Mouse (Mus musculus): Measurements from ENCODE around the gene Sema3f. TPM values are rescaled to one million over a fixed set of nuclear protein-coding genes. Genes with fewer than 3 reads are reported as not detected.

The Sema3f gene
- polyA plus RNA-seq, 1 experiment from 2014 or later = 30.2 TPM

DNA sequence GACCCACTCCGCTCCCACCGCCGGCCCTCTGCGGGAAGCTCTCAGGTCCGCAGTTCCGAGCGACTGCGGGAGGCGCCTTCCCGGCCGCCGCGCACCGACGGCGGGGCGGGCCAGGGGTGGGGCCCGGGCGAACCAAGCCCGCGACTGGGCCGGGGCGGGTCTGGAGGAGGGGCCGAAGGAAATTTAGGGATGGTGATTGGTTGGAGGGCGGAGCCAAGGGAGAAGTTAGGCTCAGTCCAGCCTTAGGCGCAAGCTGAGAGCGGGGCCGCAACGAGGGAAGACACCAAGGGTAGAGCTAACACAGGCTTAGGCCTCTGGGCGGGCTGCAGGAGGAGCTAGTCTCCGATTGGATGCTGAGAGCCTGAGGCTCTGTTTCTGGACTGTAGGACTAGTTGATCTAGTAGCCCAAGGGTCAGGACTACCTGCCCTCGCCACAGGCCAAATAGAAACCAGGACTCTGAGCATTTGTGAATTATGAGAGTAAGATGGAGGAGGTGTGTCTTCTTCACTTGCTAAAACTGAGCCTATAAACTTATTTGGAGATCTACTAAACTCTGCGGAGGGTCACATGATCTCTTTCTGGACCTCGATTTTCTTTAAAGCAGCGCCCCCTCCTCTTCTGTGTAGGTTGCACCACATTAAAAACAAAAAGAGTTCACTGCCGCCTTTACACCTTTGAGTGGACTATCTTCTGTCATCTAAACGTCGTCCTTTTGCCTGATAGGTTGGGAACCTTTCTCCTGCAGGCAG, 74.8 kb downstream of the Sema3f start, which contains the start of gene Gnai2:
Gene Gnai2, minus strand, starts transcription at position 89 of the 750 bp plus-strand sequence.
- H3K9ac ChIP-seq (replicated peaks; ENCODE audit: low read depth, low read length) = peak within 1 kb of the TSS; percentile 89
- peak; percentile 97 for ATAC-seq (ENCODE audit: insufficient number of reproducible peaks, insufficient read depth, low FRiP score, low read depth)
- no peaks in the 10 kb centered on the region for H3K27me3 ChIP-seq (ENCODE audit: control insufficient read depth, insufficient read depth, low read length)
- 2% methylated on average over 38 of the region's 38 CpGs for WGBS
- H3K9me3 ChIP-seq (ENCODE audit: control insufficient read depth, low read depth, low read length) = no peaks in the 10 kb centered on the region
- peak within 1 kb of the TSS; percentile 95 for H3K27ac ChIP-seq (ENCODE audit: low read length)
- H3K4me3 ChIP-seq (ENCODE audit: low read depth, low read length) = peak within 1 kb of the TSS; percentile 85
- H3K4me2 ChIP-seq (replicated peaks; ENCODE audit: low read depth, low read length) = peak within 1 kb of the TSS; percentile 95
- H3K36me3 ChIP-seq (ENCODE audit: control insufficient read depth, insufficient read depth, low read length) = no peaks in the 10 kb centered on the region
- peaks cover 29% of the 10 kb centered on the region for H3K4me1 ChIP-seq (ENCODE audit: control insufficient read depth, insufficient read depth, low read length)

DNA sequence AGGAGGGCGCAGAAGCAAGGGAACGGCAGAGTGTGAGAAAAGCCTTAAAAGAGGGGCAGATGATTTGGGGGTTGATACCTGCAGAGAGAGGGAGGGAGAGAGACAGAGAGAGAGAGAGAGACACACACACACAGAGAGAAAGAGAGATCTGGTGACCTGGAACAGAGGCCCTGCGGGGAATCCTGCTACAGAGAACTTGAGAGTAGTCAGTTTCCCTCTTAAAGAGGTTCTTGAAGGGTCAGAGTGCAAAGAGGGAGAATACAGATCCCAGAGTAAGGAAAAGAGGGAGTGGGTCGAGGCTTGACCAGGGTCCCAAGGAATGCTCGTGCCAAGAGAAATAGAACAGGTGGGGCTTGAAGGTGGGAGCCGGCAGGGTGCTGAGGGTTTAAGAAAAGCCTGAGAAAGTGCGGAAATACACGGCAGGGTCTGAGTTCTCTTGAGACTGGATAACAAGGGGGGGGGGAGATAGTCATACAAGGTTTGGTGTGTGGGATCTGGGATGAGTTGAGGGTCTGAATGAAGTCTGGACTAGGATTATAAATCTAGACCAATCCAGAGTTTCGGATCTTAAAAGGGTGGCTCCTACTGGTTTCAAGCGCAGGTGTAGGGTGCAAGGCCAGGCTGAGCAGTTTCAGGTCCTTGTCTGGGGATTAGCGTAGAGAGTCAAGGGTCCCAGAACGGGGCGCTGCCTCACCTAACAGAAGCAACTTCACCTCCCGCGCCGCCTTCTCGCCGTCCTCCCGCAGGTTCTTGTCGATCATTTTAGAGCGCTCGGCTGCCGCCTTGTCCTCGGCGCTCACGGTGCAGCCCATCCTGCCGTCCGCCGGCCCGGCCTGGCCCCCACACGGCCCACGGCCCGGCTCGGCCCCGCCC, 75.6 kb downstream of the Sema3f start:
- 0 out of 2 replicates have a peak, but pooled peaks have one; percentile 0 for ATAC-seq (ENCODE audit: insufficient number of reproducible peaks, insufficient read depth, low FRiP score, low read depth)
- under 1% methylated on average over 35 of the region's 35 CpGs for WGBS
- no peaks in the 10 kb centered on the region for H3K9me3 ChIP-seq (ENCODE audit: control insufficient read depth, low read depth, low read length)
- H3K4me2 ChIP-seq (replicated peaks; ENCODE audit: low read depth, low read length) = peak overlapping the region; percentile 95
- no peaks in the 10 kb centered on the region for H3K27me3 ChIP-seq (ENCODE audit: control insufficient read depth, insufficient read depth, low read length)
- peak overlapping the region; percentile 95 for H3K27ac ChIP-seq (ENCODE audit: low read length)
- peak overlapping the region; percentile 89 for H3K9ac ChIP-seq (replicated peaks; ENCODE audit: low read depth, low read length)
- peak overlapping the region; percentile 85 for H3K4me3 ChIP-seq (ENCODE audit: low read depth, low read length)
- H3K4me1 ChIP-seq (ENCODE audit: control insufficient read depth, insufficient read depth, low read length) = peaks cover 38% of the 10 kb centered on the region
- H3K36me3 ChIP-seq (ENCODE audit: control insufficient read depth, insufficient read depth, low read length) = no peaks in the 10 kb centered on the region

DNA sequence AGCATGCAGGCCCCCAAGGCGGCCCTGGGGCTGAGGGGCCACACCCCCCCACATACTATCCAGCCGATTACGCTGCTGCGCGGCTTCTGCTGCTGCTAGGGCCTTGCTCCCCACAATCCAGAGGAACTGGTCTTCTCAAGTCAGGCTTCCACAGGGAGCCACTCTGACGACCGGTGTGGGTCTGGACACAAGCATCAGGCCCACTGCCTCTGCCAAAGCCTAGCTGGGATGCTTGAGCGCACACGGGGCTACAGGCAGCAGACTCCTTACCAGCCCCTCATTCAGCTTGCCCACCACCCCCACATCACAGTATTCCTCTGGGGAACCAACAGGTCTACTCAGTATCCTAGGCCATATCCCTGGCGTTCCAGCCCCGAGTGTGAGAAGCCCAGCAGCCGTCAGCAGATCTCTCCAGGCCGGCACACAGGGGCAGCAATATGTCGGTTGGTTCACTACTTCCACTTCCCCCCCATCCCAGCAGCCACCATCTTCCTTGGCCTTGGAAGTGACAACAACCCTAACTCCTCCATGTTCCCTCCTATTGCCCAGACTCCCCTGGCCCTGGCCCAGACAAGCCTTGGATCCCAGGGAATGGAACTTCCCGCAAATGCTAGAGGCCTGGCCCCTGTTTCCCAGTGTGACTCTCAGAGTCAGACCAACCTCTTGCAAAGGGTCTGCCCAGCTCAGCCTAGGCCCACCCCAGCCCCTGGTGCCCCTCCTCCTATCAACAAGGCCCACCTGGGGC, 76.4 kb downstream of the Sema3f start:
- H3K36me3 ChIP-seq (ENCODE audit: control insufficient read depth, insufficient read depth, low read length) = no peaks in the 10 kb centered on the region; the same call in 1 of the 2 replicates
- H3K9me3 ChIP-seq (ENCODE audit: control insufficient read depth, low read depth, low read length) = no peaks in the 10 kb centered on the region
- H3K27ac ChIP-seq (ENCODE audit: low read length) = peak overlapping the region; percentile 95
- peaks cover 46% of the 10 kb centered on the region for H3K4me1 ChIP-seq (ENCODE audit: control insufficient read depth, insufficient read depth, low read length)
- no peak for ATAC-seq (ENCODE audit: insufficient number of reproducible peaks, insufficient read depth, low FRiP score, low read depth)
- WGBS = 2% methylated on average over 15 of the region's 15 CpGs
- H3K9ac ChIP-seq (replicated peaks; ENCODE audit: low read depth, low read length) = peak overlapping the region; percentile 89
- H3K27me3 ChIP-seq (ENCODE audit: control insufficient read depth, insufficient read depth, low read length) = no peaks in the 10 kb centered on the region
- H3K4me2 ChIP-seq (replicated peaks; ENCODE audit: low read depth, low read length) = peak overlapping the region; percentile 95
- H3K4me3 ChIP-seq (ENCODE audit: low read depth, low read length) = peak overlapping the region; percentile 85

DNA sequence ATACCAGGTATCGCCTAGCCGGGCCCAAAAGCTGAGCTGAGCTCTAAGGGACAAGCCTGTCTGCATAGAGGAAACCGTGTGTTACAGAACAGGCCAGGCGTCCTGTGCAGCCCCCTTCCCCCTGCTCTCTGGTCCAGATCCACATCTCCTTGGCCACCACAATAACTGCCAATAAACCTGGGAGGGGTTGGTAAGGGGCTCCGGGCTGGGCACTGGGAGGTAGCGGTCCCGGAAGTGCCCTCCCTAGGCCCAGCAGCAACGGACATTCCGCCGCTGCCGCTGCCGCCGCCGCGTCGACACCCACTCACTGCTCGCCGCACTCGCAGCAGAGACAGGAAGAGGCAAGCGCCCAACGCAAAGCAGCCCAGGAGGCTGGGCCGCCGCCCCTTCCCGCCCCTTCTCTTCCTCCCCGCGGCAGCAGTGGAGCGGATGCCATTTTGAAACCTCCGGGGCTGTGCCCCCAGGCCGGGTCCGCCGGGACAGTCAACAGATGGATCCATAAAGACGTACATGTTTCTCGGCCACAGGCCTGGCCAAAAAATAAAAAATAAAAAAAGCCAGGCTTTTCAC, 77.1 kb downstream of the Sema3f start:
- peak; percentile 35; the same call in 1 of the 2 replicates for ATAC-seq (ENCODE audit: insufficient number of reproducible peaks, insufficient read depth, low FRiP score, low read depth)
- H3K27ac ChIP-seq (ENCODE audit: low read length) = peak overlapping the region; percentile 95
- H3K4me1 ChIP-seq (ENCODE audit: control insufficient read depth, insufficient read depth, low read length) = peaks cover 52% of the 10 kb centered on the region
- peak overlapping the region; percentile 95 for H3K4me2 ChIP-seq (replicated peaks; ENCODE audit: low read depth, low read length)
- H3K4me3 ChIP-seq (ENCODE audit: low read depth, low read length) = peak overlapping the region; percentile 85
- peaks cover 3% of the 10 kb centered on the region; the same call in 1 of the 2 replicates for H3K36me3 ChIP-seq (ENCODE audit: control insufficient read depth, insufficient read depth, low read length)
- peak overlapping the region; percentile 89 for H3K9ac ChIP-seq (replicated peaks; ENCODE audit: low read depth, low read length)
- no peaks in the 10 kb centered on the region for H3K9me3 ChIP-seq (ENCODE audit: control insufficient read depth, low read depth, low read length)
- H3K27me3 ChIP-seq (ENCODE audit: control insufficient read depth, insufficient read depth, low read length) = no peaks in the 10 kb centered on the region
- under 1% methylated on average over 32 of the region's 33 CpGs for WGBS

DNA sequence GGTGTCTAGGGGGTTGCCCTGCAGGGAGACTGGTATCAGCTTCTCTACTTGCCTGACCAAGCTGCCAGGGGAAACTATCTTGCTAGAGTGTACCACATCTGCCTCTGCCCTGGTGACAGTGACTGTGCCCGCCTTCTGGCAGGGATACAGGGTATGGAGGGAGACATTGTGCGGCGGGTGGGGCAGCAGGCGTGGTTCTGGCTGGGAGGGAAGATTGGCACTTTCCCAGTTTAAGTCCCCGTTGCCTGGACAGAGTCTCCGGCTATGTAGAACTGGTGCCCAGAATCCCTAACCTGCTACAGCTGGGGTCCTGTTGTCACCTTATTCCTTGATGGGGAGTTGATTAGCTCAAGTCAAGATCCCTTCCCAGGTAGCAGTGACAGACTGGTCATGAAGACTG, 77.8 kb downstream of the Sema3f start:
- peak overlapping the region; percentile 85 for H3K4me3 ChIP-seq (ENCODE audit: low read depth, low read length)
- no peak for ATAC-seq (ENCODE audit: insufficient number of reproducible peaks, insufficient read depth, low FRiP score, low read depth)
- H3K4me2 ChIP-seq (replicated peaks; ENCODE audit: low read depth, low read length) = peak overlapping the region; percentile 95
- peak overlapping the region; percentile 95; the same call in 1 of the 2 replicates for H3K27ac ChIP-seq (ENCODE audit: low read length)
- no peaks in the 10 kb centered on the region for H3K9me3 ChIP-seq (ENCODE audit: control insufficient read depth, low read depth, low read length)
- peaks cover 3% of the 10 kb centered on the region; the same call in 1 of the 2 replicates for H3K36me3 ChIP-seq (ENCODE audit: control insufficient read depth, insufficient read depth, low read length)
- WGBS = 80% methylated on average over 6 of the region's 6 CpGs
- peak overlapping the region; percentile 89 for H3K9ac ChIP-seq (replicated peaks; ENCODE audit: low read depth, low read length)
- no peaks in the 10 kb centered on the region for H3K27me3 ChIP-seq (ENCODE audit: control insufficient read depth, insufficient read depth, low read length)
- peaks cover 59% of the 10 kb centered on the region for H3K4me1 ChIP-seq (ENCODE audit: control insufficient read depth, insufficient read depth, low read length)

DNA sequence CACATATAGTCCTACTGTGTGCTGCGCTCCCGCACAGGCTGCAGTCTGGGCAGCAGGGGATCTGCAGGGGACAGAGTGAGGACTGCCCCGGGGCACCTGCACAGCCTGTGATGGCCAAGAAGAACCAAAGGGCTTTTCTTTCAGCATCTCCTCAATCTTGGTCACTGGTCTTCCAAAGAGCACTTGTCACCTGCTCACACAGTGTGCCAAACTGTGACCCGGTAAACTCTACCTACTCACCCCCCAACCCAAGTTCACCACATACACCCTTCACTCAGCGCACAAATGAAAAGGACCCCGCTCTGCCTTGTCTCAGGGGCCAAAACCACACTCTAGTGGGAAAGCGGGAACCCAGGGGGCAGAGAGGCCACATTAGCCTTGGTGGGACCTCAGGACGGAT, 78.4 kb downstream of the Sema3f start:
- H3K4me3 ChIP-seq (ENCODE audit: low read depth, low read length) = no peak overlapping the region
- H3K9me3 ChIP-seq (ENCODE audit: control insufficient read depth, low read depth, low read length) = no peaks in the 10 kb centered on the region
- peaks cover 3% of the 10 kb centered on the region; the same call in 1 of the 2 replicates for H3K36me3 ChIP-seq (ENCODE audit: control insufficient read depth, insufficient read depth, low read length)
- no peak overlapping the region; the same call in 1 of the 2 replicates for H3K9ac ChIP-seq (replicated peaks; ENCODE audit: low read depth, low read length)
- no peaks in the 10 kb centered on the region for H3K27me3 ChIP-seq (ENCODE audit: control insufficient read depth, insufficient read depth, low read length)
- ATAC-seq (ENCODE audit: insufficient number of reproducible peaks, insufficient read depth, low FRiP score, low read depth) = no peak
- H3K4me2 ChIP-seq (replicated peaks; ENCODE audit: low read depth, low read length) = no peak overlapping the region
- peak overlapping the region; percentile 83; the same call in 1 of the 2 replicates for H3K27ac ChIP-seq (ENCODE audit: low read length)
- peaks cover 64% of the 10 kb centered on the region for H3K4me1 ChIP-seq (ENCODE audit: control insufficient read depth, insufficient read depth, low read length)
- WGBS = 90% methylated on average over 8 of the region's 8 CpGs

Measured in stomach, embryonic 14.5 days (tissue).